Mouse (Mus musculus) limb, embryonic 10.5 days (tissue): Measurements from ENCODE around the gene Skiv2l. TPM values are rescaled to one million over a fixed set of nuclear protein-coding genes. Genes with fewer than 3 reads are reported as not detected.
"Not testable (repeated sequence)": the region's sequence is repeated elsewhere in the genome, so short reads cannot be mapped to it uniquely, and the experiment has no call there.

Source experiments
- DNase-seq: peaks from one replicate; pipeline ENCODE4 v3.0.0-alpha.2; 2017; ENCODE audit warnings: low spot score
- H3K27ac ChIP-seq: fragments of 300-500 bp; sonication (generic); 2 replicates; pipeline ENCODE4 v1.5.1; 2016; ENCODE audit warnings: mild to moderate bottlenecking
- H3K27me3 ChIP-seq: fragments of 300-500 bp; sonication (generic); 2 replicates; pipeline ENCODE4 v1.6.1; 2016; ENCODE audit warnings: low read depth, mild to moderate bottlenecking; ENCODE audit not compliant: poor library complexity, severe bottlenecking
- H3K36me3 ChIP-seq: fragments of 300-500 bp; sonication (generic); 2 replicates; pipeline ENCODE4 v1.6.1; 2016; ENCODE audit warnings: mild to moderate bottlenecking, moderate library complexity
- H3K4me1 ChIP-seq: fragments of 300-500 bp; sonication (generic); 2 replicates; pipeline ENCODE4 v1.6.1; 2016
- H3K4me3 ChIP-seq: fragments of 300-500 bp; sonication (generic); 2 replicates; pipeline ENCODE4 v1.5.1; 2016; ENCODE audit warnings: mild to moderate bottlenecking, moderate library complexity
- H3K9me3 ChIP-seq: fragments of 300-500 bp; sonication (generic); replicated peaks from 2 replicates; pipeline ENCODE4 v1.6.1; 2016; ENCODE audit warnings: mild to moderate bottlenecking
- WGBS: fragments of 180-500 bp; shearing (Covaris S2); methylation state at CpG from one replicate; pipeline ENCODE4 v1.1.7; 2016; 5-methylcytosine and 5-hydroxymethylcytosine counted together
- polyA plus RNA-seq: library from polyadenylated mRNA; unstranded; fragments of >200 nt; fragmentation: Nextera tagmentation; extraction: Ambion mirVana; gene quantifications from 2 replicates; pipeline ENCODE4 v1.2.1, GENCODE M21; 2016

The Skiv2l gene
- polyA plus RNA-seq, 1 experiment from 2014 or later: 65.0 TPM

DNA sequence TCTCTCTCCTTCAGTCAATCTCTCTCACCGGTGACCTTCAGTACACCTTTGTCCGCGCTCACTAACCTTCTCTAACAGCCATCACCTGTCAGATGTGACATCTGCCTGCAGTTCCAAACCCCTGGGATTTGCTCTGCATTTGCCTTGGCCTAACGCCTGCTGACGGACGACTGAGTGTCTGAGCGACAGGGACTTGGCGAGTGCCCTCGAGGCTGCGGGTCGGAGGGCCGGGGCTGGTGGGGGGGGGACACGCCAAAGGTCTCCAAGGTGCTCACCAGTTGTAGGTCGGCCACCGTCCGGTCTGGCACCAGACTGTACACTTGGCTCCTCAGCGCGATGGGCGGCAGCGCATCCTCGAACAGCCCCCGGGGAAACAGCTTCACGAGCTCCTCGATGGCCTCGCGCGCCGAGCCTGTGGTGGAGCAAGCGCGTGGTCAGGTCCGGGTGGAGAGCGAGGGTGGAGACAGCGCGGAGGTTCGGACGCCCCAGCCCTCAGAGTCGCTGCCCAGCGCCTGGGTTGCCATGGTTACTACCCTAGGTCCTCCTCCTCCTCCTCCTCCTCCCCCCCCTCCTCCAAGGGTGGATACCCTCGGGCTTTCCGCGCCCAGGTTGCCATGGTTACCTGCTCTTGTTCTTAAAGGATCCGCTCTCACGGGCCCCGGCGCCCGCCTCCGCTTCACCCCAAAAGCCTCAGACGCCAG, 13.7 kb downstream of the Skiv2l start:
- H3K4me3 ChIP-seq: peak overlapping the region; percentile 86
- DNase-seq: no peak
- peaks cover 25% of the 10 kb centered on the region for H3K4me1 ChIP-seq
- no peaks in the 10 kb centered on the region for H3K9me3 ChIP-seq
- 4% methylated on average over 48 of the region's 48 CpGs for WGBS
- peaks cover 56% of the 10 kb centered on the region for H3K36me3 ChIP-seq
- peak overlapping the region; percentile 83 for H3K27ac ChIP-seq
- H3K27me3 ChIP-seq: no peaks in the 10 kb centered on the region

DNA sequence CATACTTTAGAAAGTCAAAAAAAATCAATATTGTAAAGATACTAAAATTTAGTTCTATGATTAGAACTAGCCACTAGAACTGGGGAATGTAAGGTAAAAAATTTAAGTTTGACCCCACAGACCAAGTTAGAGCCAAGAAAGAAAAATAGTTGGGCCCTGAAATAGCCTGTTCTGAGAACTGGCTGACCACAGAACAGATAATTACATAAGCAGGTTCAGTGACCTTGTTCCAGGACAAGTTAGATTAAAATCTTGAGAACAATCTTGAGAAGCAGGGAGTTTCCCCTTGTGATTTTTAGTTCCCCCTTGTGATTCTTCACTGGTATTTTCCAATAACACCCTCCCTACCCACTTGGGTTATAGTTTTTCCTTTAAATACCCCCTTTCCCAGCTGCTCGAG, 19.2 kb downstream of the Skiv2l start:
- H3K9me3 ChIP-seq: not testable (repeated sequence)

GRCm38 (mm10) chr17:34814818-34815370, 35.1 kb downstream of the Skiv2l start:
- Histone ChIP-seq H3K4me3 (no peak overlapping the region), H3K27me3 (no peaks in the 10 kb centered on the region), H3K36me3 (no peaks in the 10 kb centered on the region), H3K4me1 (no peaks in the 10 kb centered on the region), H3K9me3 (no peaks in the 10 kb centered on the region), H3K27ac (no peak overlapping the region)
- 80% methylated on average over 7 of the region's 7 CpGs for WGBS
- no peak for DNase-seq

More for the DNA sequence above, 19.2 kb downstream of the Skiv2l start:
- DNase-seq, H3K27ac ChIP-seq, H3K4me3 ChIP-seq, H3K27me3 ChIP-seq, H3K4me1 ChIP-seq: not testable (repeated sequence)
- 89% methylated on average over 1 of the region's 1 CpGs for WGBS
- H3K36me3 ChIP-seq: peaks cover 76% of the 10 kb centered on the region

DNA sequence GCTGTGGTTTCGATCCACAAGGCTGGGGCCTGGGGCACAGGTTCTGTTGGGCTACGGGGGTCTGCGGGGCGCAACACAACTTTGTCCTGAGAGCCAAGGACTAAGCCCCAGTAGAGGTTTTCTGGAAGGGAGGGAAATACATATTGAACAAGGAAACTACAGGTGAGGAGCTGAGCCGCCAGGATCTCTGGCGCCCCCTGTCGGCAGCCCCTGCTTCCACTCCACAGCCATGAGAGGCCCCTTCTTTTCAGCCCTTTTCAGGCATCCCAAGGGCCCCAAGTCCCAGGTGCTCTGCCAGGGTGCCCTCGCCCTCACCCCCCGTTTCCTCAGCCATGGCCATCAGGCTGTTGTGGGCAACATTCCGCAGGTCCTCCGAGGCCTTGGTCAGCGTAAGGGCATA, 36.3 kb downstream of the Skiv2l start:
- WGBS: 60% methylated on average over 12 of the region's 12 CpGs
- peak; percentile 62 for DNase-seq

GRCm38 (mm10) chr17:34811275-34811674, 38.7 kb downstream of the Skiv2l start:
- Histone ChIP-seq H3K4me1 (no peaks in the 10 kb centered on the region), H3K4me3 (no peak overlapping the region), H3K27me3 (no peaks in the 10 kb centered on the region), H3K9me3 (no peaks in the 10 kb centered on the region), H3K36me3 (no peaks in the 10 kb centered on the region), H3K27ac (no peak overlapping the region)
- WGBS: 81% methylated on average over 15 of the region's 15 CpGs
- no peak for DNase-seq

More for the DNA sequence above, 36.3 kb downstream of the Skiv2l start:
- not testable (repeated sequence) for H3K9me3 ChIP-seq, H3K27me3 ChIP-seq, H3K27ac ChIP-seq, H3K36me3 ChIP-seq, H3K4me3 ChIP-seq, H3K4me1 ChIP-seq

DNA sequence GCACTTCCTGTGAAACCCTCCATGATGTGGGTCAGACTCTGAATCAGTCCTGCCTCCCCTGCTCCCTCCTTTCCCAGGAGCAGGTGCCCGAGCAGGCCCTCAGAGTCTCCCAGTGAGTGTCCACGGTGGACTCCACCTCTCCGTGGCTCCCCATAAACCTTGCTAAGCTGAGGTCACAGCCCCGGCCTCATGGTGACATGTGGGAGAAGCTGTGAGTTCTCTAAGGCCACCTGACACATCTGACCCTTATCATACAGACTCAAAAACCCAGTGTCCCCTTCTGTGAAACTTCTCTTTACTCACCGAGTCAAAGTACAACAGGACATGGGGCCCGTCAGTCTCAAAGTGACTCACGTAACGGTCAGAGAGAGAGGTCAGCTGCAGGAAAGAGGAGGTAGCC, 39.2 kb downstream of the Skiv2l start:
- H3K27me3 ChIP-seq, H3K27ac ChIP-seq, DNase-seq, H3K9me3 ChIP-seq, H3K4me3 ChIP-seq, H3K4me1 ChIP-seq, H3K36me3 ChIP-seq: not testable (repeated sequence)
- WGBS: 81% methylated on average over 8 of the region's 8 CpGs

DNA sequence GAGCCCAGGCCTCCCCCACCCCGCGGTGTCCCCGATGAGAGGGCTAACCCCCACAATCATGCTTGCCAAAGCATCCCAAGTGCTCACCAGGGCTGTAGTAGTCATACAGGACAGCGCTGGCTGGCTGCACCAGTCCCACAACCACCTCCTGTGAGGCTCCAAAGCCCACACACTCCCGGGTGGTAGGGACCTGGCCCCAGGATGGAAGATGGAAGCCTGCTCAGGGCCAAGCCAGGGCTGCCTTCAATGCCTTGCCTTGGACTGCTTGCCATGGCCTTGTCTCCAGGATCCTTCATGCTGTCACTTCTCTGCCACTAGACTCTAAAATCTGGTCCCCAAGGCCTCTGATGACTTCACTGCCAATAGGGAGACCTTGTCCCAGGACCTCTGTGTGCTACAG, 39.6 kb downstream of the Skiv2l start:
- not testable (repeated sequence) for H3K27me3 ChIP-seq, DNase-seq
- 89% methylated on average over 5 of the region's 5 CpGs for WGBS

GRCm38 (mm10) chr17:34808599-34809205, 41.3 kb downstream of the Skiv2l start:
- Histone ChIP-seq H3K27me3 (no peaks in the 10 kb centered on the region), H3K36me3 (no peaks in the 10 kb centered on the region), H3K4me1 (no peaks in the 10 kb centered on the region), H3K9me3 (peaks cover 3% of the 10 kb centered on the region; the same call in 1 of the 2 replicates), H3K27ac (no peak overlapping the region), H3K4me3 (no peak overlapping the region)
- WGBS: 89% methylated on average over 6 of the region's 6 CpGs
- no peak for DNase-seq

More for the DNA sequence above, 39.6 kb downstream of the Skiv2l start:
- H3K36me3 ChIP-seq, H3K9me3 ChIP-seq, H3K4me1 ChIP-seq, H3K4me3 ChIP-seq, H3K27ac ChIP-seq: not testable (repeated sequence)

DNA sequence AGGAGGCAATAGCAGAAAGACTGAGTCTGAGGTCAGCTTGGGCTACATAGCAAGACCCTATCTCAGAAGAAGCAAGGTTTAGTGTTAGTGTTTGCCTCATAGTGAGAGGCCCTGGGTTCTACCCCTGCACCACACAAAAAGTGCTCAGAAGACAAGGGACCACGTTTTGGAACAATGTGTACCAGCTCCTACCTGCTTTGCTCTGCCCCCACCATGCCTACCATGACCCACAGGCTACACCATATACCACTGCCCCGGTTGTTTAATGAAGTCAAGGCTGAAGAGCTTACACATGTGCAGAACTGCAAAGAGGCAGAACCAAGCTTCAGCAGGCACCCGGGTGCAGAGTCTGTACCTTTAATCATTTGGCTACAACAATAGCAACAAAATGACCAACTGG, 42.8 kb downstream of the Skiv2l start:
- no peak overlapping the region for H3K27ac ChIP-seq
- H3K4me1 ChIP-seq: no peaks in the 10 kb centered on the region
- H3K9me3 ChIP-seq: peaks cover 3% of the 10 kb centered on the region; the same call in 1 of the 2 replicates
- DNase-seq: no peak
- H3K27me3 ChIP-seq: no peaks in the 10 kb centered on the region
- WGBS: 69% methylated on average over 3 of the region's 3 CpGs
- no peaks in the 10 kb centered on the region for H3K36me3 ChIP-seq
- no peak overlapping the region for H3K4me3 ChIP-seq

DNA sequence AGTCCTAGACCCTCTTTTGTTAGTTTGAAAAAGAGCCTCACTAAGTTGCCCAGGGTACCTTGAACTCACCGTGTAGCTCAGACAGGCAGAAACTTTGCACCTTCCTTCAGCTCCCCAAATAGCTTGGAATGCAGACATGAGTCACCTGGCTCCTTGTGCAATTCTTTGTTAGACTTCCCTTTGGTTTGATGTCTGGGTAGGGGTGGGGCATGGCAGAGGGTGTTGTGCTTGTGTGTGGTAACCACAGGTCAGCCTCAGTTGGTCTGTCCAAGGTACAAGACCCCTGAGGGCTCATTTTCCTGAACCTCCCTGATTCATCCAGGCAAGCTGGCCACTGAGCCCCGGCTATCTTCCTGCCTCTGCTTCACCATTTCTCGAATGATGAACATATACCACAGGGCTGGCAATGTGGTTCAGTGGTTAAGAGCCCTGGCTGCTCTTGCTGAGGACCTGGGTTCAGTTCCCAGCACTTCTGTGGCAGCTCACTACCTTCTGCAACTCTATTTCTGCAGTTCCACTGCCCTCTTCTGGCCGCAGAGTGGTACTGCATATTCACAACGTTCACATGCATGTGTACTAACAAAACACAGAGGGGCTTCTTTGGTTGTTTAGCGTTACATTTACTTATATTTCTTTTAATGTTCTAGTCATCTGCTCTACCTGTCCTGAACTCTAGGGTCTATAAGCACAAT, 45.0 kb downstream of the Skiv2l start:
- Histone ChIP-seq H3K9me3 (peaks cover 3% of the 10 kb centered on the region; the same call in 1 of the 2 replicates), H3K36me3 (no peaks in the 10 kb centered on the region), H3K27me3 (no peaks in the 10 kb centered on the region), H3K4me1 (no peaks in the 10 kb centered on the region), H3K4me3 (no peak overlapping the region), H3K27ac (no peak overlapping the region)
- no peak for DNase-seq
- 77% methylated on average over 6 of the region's 6 CpGs for WGBS

GRCm38 (mm10) chr17:34804301-34804700, 45.7 kb downstream of the Skiv2l start, which contains the start of gene Cyp21a1:
Gene Cyp21a1 (minus strand): TSS chr17:34804561.
- 82% methylated on average over 5 of the region's 6 CpGs for WGBS
- H3K27ac ChIP-seq, H3K36me3 ChIP-seq, H3K9me3 ChIP-seq, H3K4me1 ChIP-seq, DNase-seq, H3K27me3 ChIP-seq, H3K4me3 ChIP-seq: not testable (repeated sequence)

GRCm38 (mm10) chr17:34803367-34803766, 46.6 kb downstream of the Skiv2l start:
- H3K4me1 ChIP-seq, H3K36me3 ChIP-seq, H3K27ac ChIP-seq, DNase-seq, H3K9me3 ChIP-seq, H3K4me3 ChIP-seq, H3K27me3 ChIP-seq: not testable (repeated sequence)
- 95% methylated on average over 6 of the region's 6 CpGs for WGBS

GRCm38 (mm10) chr17:34802756-34803155, 47.3 kb downstream of the Skiv2l start:
- H3K4me3 ChIP-seq, DNase-seq, H3K9me3 ChIP-seq, H3K27ac ChIP-seq, H3K36me3 ChIP-seq, H3K4me1 ChIP-seq, H3K27me3 ChIP-seq: not testable (repeated sequence)
- 93% methylated on average over 9 of the region's 9 CpGs for WGBS
